17 mouse cellular contexts compared by ENCODE assay signal in the genomic region with DNA sequence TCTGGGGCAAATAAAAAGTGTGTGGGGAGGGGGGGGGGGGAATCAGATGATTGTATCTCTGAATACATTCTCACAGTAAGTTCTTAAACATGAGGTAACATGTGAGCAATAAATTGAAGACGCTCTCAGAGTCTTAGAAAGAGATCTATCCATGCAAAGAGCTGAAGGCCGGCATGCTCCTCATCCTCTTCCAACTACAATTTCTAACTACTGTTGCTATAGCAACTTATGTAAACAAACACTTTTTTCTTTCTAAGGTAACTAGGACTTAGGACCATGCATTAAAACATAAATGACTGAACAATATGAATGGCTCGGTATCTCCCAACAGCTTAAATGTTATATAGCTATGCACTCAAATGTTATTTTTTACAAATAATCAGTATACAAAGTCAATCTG.
A peak's percentile ranks its signal among the peaks of the same experiment; 100 is the strongest.
DNase-seq lines count a peak whose midpoint lies in the region; ATAC-seq and TF ChIP-seq lines count a peak whose summit lies in the region.
"Had no signal": no experiment of that assay in that cellular context is flagged by ENCODE, and none has a peak within 500 bp of the region (broad histone marks: within the 10 kb centered on the region; RNA-seq: fewer than 3 reads in every experiment).

No protein-coding gene starts in this region.

- no peak overlapping the region for H3K4me3 ChIP-seq in neural tube, embryonic 11.5 days (ENCODE audit: low read depth, low read length)
- H3K4me3 ChIP-seq in hindbrain, embryonic 15.5 days, result no peak overlapping the region
- H3K4me3 ChIP-seq in midbrain, postnatal 0 days (ENCODE audit: low read depth, low read length), result no peak overlapping the region
- no peak overlapping the region for H3K4me3 ChIP-seq in stomach, postnatal 0 days (ENCODE audit: low read depth, low read length)
- H3K4me3 ChIP-seq: embryonic facial prominence, embryonic 12.5 days; kidney, embryonic 15.5 days; lung, embryonic 15.5 days; megakaryocyte, embryonic 14.5 days had no signal

- WGBS in neural tube, embryonic 11.5 days, result 52% methylated on average over 3 of the region's 3 CpGs
- 34% methylated on average over 3 of the region's 3 CpGs for WGBS in hindbrain, embryonic 15.5 days
- WGBS in midbrain, postnatal 0 days, result 45% methylated on average over 3 of the region's 3 CpGs
- 69% methylated on average over 3 of the region's 3 CpGs for WGBS in stomach, postnatal 0 days

- no peak for ATAC-seq in neural tube, embryonic 11.5 days (ENCODE audit: insufficient read depth, low FRiP score, low TSS enrichment)
- ATAC-seq in hindbrain, embryonic 15.5 days (ENCODE audit: low FRiP score, low read depth), result no peak
- no peak for ATAC-seq in midbrain, postnatal 0 days (ENCODE audit: low FRiP score)
- no peak for ATAC-seq in stomach, postnatal 0 days (ENCODE audit: low FRiP score, low TSS enrichment)
- ATAC-seq in monocyte, adult 5-6 weeks (replicated peaks; ENCODE audit: insufficient number of reproducible peaks, low FRiP score, low TSS enrichment, poor library complexity, severe bottlenecking), result no peak

- no peak for TF ChIP-seq CTCF in midbrain, postnatal 0 days (IDR thresholded peaks at IDR 0.05)
- TF ChIP-seq CTCF in stomach, postnatal 0 days (IDR thresholded peaks at IDR 0.05; ENCODE audit: low read depth), result no peak

- H3K4me1 ChIP-seq in neural tube, embryonic 11.5 days (ENCODE audit: control insufficient read depth, insufficient read depth, low read length), result peaks cover 4% of the 10 kb centered on the region; the same call in 1 of the 2 replicates
- H3K4me1 ChIP-seq in hindbrain, embryonic 15.5 days (replicated peaks), result peaks cover 54% of the 10 kb centered on the region
- peaks cover 14% of the 10 kb centered on the region; the same call in 1 of the 2 replicates for H3K4me1 ChIP-seq in midbrain, postnatal 0 days (ENCODE audit: insufficient read depth, low read length)
- no peaks in the 10 kb centered on the region for H3K4me1 ChIP-seq in stomach, postnatal 0 days (replicated peaks; ENCODE audit: control insufficient read depth, insufficient read depth)
- H3K4me1 ChIP-seq: lung, embryonic 15.5 days; megakaryocyte, embryonic 14.5 days had no signal

- DNase-seq in neural tube, embryonic 11.5 days (ENCODE audit: low spot score), result no peak
- DNase-seq in neural tube, embryonic 10.5 days (ENCODE audit: extremely low spot score, low spot score), result no peak
- DNase-seq in midbrain, postnatal 0 days (ENCODE audit: low spot score), result no peak
- no peak for DNase-seq in stomach, postnatal 0 days (ENCODE audit: low spot score)
- no peak for DNase-seq in urinary bladder, postnatal 4 days (ENCODE audit: low spot score in 2 of 2)
- DNase-seq in heart, postnatal 14 days, result no peak
- DNase-seq: adrenal gland, postnatal 10 days; gastrocnemius, postnatal 14 days; heart, postnatal 4 days; thymus, postnatal 25 days had no signal

- TF ChIP-seq EP300 in stomach, postnatal 0 days (optimal IDR thresholded peaks at IDR 0.05), result no peak

- intact Hi-C loops in heart, postnatal 14 days (cut with DNase I), result no loop called here

- H3K27me3 ChIP-seq in neural tube, embryonic 11.5 days (ENCODE audit: control insufficient read depth, insufficient read depth, low read length), result no peaks in the 10 kb centered on the region
- H3K27me3 ChIP-seq in hindbrain, embryonic 15.5 days, result no peaks in the 10 kb centered on the region
- H3K27me3 ChIP-seq in midbrain, postnatal 0 days (ENCODE audit: insufficient read depth, low read length), result no peaks in the 10 kb centered on the region
- H3K27me3 ChIP-seq in stomach, postnatal 0 days (ENCODE audit: control insufficient read depth, insufficient read depth, low read length), result no peaks in the 10 kb centered on the region
- H3K27me3 ChIP-seq: embryonic facial prominence, embryonic 12.5 days; kidney, embryonic 15.5 days; megakaryocyte, embryonic 14.5 days had no signal

- peak overlapping the region; percentile 89 for H3K27ac ChIP-seq in neural tube, embryonic 11.5 days (ENCODE audit: low read depth, low read length)
- H3K27ac ChIP-seq in hindbrain, embryonic 15.5 days (replicated peaks), result peak overlapping the region; percentile 94
- peak overlapping the region; percentile 90 for H3K27ac ChIP-seq in midbrain, postnatal 0 days (ENCODE audit: low read depth, low read length)
- no peak overlapping the region for H3K27ac ChIP-seq in stomach, postnatal 0 days (replicated peaks)
- H3K27ac ChIP-seq: embryonic facial prominence, embryonic 12.5 days; lung, embryonic 15.5 days had no signal

- no peaks in the 10 kb centered on the region for H3K36me3 ChIP-seq in neural tube, embryonic 11.5 days (ENCODE audit: control insufficient read depth, insufficient read depth, low read length)
- H3K36me3 ChIP-seq in hindbrain, embryonic 15.5 days, result no peaks in the 10 kb centered on the region
- no peaks in the 10 kb centered on the region for H3K36me3 ChIP-seq in midbrain, postnatal 0 days (ENCODE audit: insufficient read depth, low read length)
- no peaks in the 10 kb centered on the region for H3K36me3 ChIP-seq in stomach, postnatal 0 days (ENCODE audit: control insufficient read depth, insufficient read depth, low read length)
- H3K36me3 ChIP-seq: embryonic facial prominence, embryonic 12.5 days; kidney, embryonic 15.5 days; lung, embryonic 15.5 days had no signal

- no peak overlapping the region for H3K9ac ChIP-seq in neural tube, embryonic 11.5 days (ENCODE audit: low read length)
- H3K9ac ChIP-seq in hindbrain, embryonic 15.5 days, result no peak overlapping the region
- no peak overlapping the region for H3K9ac ChIP-seq in midbrain, postnatal 0 days (replicated peaks; ENCODE audit: low read length, poor library complexity, severe bottlenecking)
- no peak overlapping the region for H3K9ac ChIP-seq in stomach, postnatal 0 days (ENCODE audit: low read length)
- H3K9ac ChIP-seq: embryonic facial prominence, embryonic 12.5 days; kidney, embryonic 15.5 days; lung, embryonic 15.5 days had no signal

- H3K9me3 ChIP-seq in neural tube, embryonic 11.5 days (ENCODE audit: control insufficient read depth, low read length), result no peaks in the 10 kb centered on the region
- no peaks in the 10 kb centered on the region for H3K9me3 ChIP-seq in hindbrain, embryonic 15.5 days
- no peaks in the 10 kb centered on the region for H3K9me3 ChIP-seq in midbrain, postnatal 0 days (ENCODE audit: low read length)
- no peaks in the 10 kb centered on the region for H3K9me3 ChIP-seq in stomach, postnatal 0 days (ENCODE audit: control insufficient read depth, low read length)
- H3K9me3 ChIP-seq: embryonic facial prominence, embryonic 12.5 days; kidney, embryonic 15.5 days; lung, embryonic 15.5 days; megakaryocyte, embryonic 14.5 days had no signal

- no peak overlapping the region for H3K4me2 ChIP-seq in neural tube, embryonic 11.5 days (ENCODE audit: low read depth)
- peak overlapping the region; percentile 58 for H3K4me2 ChIP-seq in hindbrain, embryonic 15.5 days
- H3K4me2 ChIP-seq in midbrain, postnatal 0 days (ENCODE audit: low read depth, low read length, poor library complexity, severe bottlenecking), result peak overlapping the region; percentile 54
- H3K4me2 ChIP-seq in stomach, postnatal 0 days (replicated peaks; ENCODE audit: low read depth), result no peak overlapping the region
- H3K4me2 ChIP-seq: embryonic facial prominence, embryonic 12.5 days; heart, embryonic 11.5 days; kidney, embryonic 15.5 days; lung, embryonic 15.5 days had no signal

Comparison
In these comparisons a context has a peak if more than half of its experiments do, and no peak if none do; other contexts are left out.
1. H3K4me2 ChIP-seq: peak in hindbrain, embryonic 15.5 days (single experiment) and midbrain, postnatal 0 days (single experiment); none in neural tube, embryonic 11.5 days (single experiment) and stomach, postnatal 0 days (single experiment).